Mouse (Mus musculus) midbrain, embryonic 12.5 days (tissue): Measurements from ENCODE around the gene Hadhb. TPM values are rescaled to one million over a fixed set of nuclear protein-coding genes. Genes with fewer than 3 reads are reported as not detected.
A peak's percentile ranks its signal among the peaks of the same experiment; 100 is the strongest.

Experiments used
- ATAC-seq: fragments of 200-750 bp; cut with Nextera tagmentation; 2 replicates; pipeline ENCODE4 v1.8.0; 2017; ENCODE audit warnings: low read depth, moderate TSS enrichment, moderate library complexity; ENCODE audit not compliant: low FRiP score
- H3K27ac ChIP-seq: fragments of 300-500 bp; sonication (generic); replicated peaks from 2 replicates; pipeline ENCODE4 v1.5.1; 2016; ENCODE audit warnings: mild to moderate bottlenecking
- H3K27me3 ChIP-seq: fragments of 300-500 bp; sonication (generic); 2 replicates; pipeline ENCODE4 v1.6.1; 2016; ENCODE audit warnings: mild to moderate bottlenecking
- H3K36me3 ChIP-seq: fragments of 300-500 bp; sonication (generic); 2 replicates; pipeline ENCODE4 v1.6.1; 2016
- H3K4me1 ChIP-seq: fragments of 300-500 bp; sonication (generic); 2 replicates; pipeline ENCODE4 v1.6.1; 2016
- H3K4me2 ChIP-seq: fragments of 300-500 bp; sonication (generic); replicated peaks from 2 replicates; pipeline ENCODE4 v1.6.1; 2016; ENCODE audit warnings: mild to moderate bottlenecking, moderate library complexity
- H3K4me3 ChIP-seq: fragments of 300-500 bp; sonication (generic); 2 replicates; pipeline ENCODE4 v1.5.1; 2016; ENCODE audit warnings: mild to moderate bottlenecking
- H3K9ac ChIP-seq: fragments of 300-500 bp; sonication (generic); replicated peaks from 2 replicates; pipeline ENCODE4 v1.6.1; 2016; ENCODE audit warnings: mild to moderate bottlenecking, moderate library complexity
- H3K9me3 ChIP-seq: fragments of 300-500 bp; sonication (generic); 2 replicates; pipeline ENCODE4 v1.6.1; 2016; ENCODE audit warnings: mild to moderate bottlenecking
- WGBS: fragments of 180-500 bp; shearing (Covaris S2); methylation state at CpG from one replicate; pipeline ENCODE4 v1.1.7; 2016; 5-methylcytosine and 5-hydroxymethylcytosine counted together
- polyA plus RNA-seq: library from polyadenylated mRNA; unstranded; fragments of >200 nt; fragmentation: Nextera tagmentation; extraction: Ambion mirVana; gene quantifications from 2 replicates; pipeline ENCODE4 v1.2.1, GENCODE M21; 2016

The Hadhb gene
- polyA plus RNA-seq, result 78.9 and 81.3 TPM in 2 replicates

- peaks cover 19% of the 10 kb centered on the region for H3K4me1 ChIP-seq
- peak within 1 kb of the TSS; percentile 79 for H3K27ac ChIP-seq
- peak within 1 kb of the TSS; percentile 94 for H3K4me3 ChIP-seq
- WGBS, result under 1% methylated on average over 53 of the region's 53 CpGs
- no peaks in the 10 kb centered on the region for H3K27me3 ChIP-seq
- H3K4me2 ChIP-seq, result peak within 1 kb of the TSS; percentile 90
- peak within 1 kb of the TSS; percentile 89 for H3K9ac ChIP-seq
- no peaks in the 10 kb centered on the region for H3K9me3 ChIP-seq
- H3K36me3 ChIP-seq, result no peaks in the 10 kb centered on the region
- ATAC-seq, result peak; percentile 93
These were observed at the start of gene Hadhb, which contains the start of gene Hadha for GRCm38 (mm10) chr5:30154474-30155394. Gene Hadhb, plus strand, starts transcription at chr5:30155248. Gene Hadha, minus strand, starts transcription at chr5:30155162.

GRCm38 (mm10) chr5:30105668-30106300 is 49.3 kb upstream of the Hadhb start, which contains the start of gene 3110082J24Rik:
Gene 3110082J24Rik, minus strand, starts transcription at chr5:30106086.
- WGBS, result 2% methylated on average over 28 of the region's 29 CpGs
- Histone ChIP-seq H3K9me3 (no peaks in the 10 kb centered on the region), H3K27me3 (peaks cover 4% of the 10 kb centered on the region; the same call in 1 of the 2 replicates), H3K36me3 (no peaks in the 10 kb centered on the region), H3K27ac (peak within 1 kb of the TSS; percentile 88), H3K9ac (peak within 1 kb of the TSS; percentile 85), H3K4me2 (peak within 1 kb of the TSS; percentile 71), H3K4me3 (peak within 1 kb of the TSS; percentile 74), H3K4me1 (peaks cover 60% of the 10 kb centered on the region)
- peak; percentile 39 for ATAC-seq

- H3K27me3 ChIP-seq, result peaks cover 7% of the 10 kb centered on the region; the same call in 1 of the 2 replicates
- H3K4me2 ChIP-seq, result peak overlapping the region; percentile 71
- H3K9me3 ChIP-seq, result no peaks in the 10 kb centered on the region
- H3K4me1 ChIP-seq, result peaks cover 70% of the 10 kb centered on the region
- no peaks in the 10 kb centered on the region for H3K36me3 ChIP-seq
- WGBS, result 9% methylated on average over 2 of the region's 2 CpGs
- peak overlapping the region; percentile 88 for H3K27ac ChIP-seq
- ATAC-seq, result peak; percentile 7; the same call in 1 of the 2 replicates
- H3K4me3 ChIP-seq, result peak overlapping the region; percentile 74
- peak overlapping the region; percentile 85; the same call in 1 of the 2 replicates for H3K9ac ChIP-seq
These were observed 48.3 kb upstream of the Hadhb start for GRCm38 (mm10) chr5:30106756-30107155.

GRCm38 (mm10) chr5:30107186-30107585 is 47.9 kb upstream of the Hadhb start:
- Histone ChIP-seq H3K4me3 (peak overlapping the region; percentile 74), H3K36me3 (0 out of 2 replicates have a peak, but pooled peaks cover 1% of the 10 kb centered on the region), H3K4me2 (peak overlapping the region; percentile 71), H3K27me3 (peaks cover 11% of the 10 kb centered on the region; the same call in 1 of the 2 replicates), H3K9me3 (no peaks in the 10 kb centered on the region), H3K4me1 (peaks cover 70% of the 10 kb centered on the region), H3K9ac (peak overlapping the region; percentile 85; the same call in 1 of the 2 replicates), H3K27ac (peak overlapping the region; percentile 88)
- WGBS, result under 1% methylated on average over 7 of the region's 7 CpGs
- peak; percentile 63 for ATAC-seq

GRCm38 (mm10) chr5:30107611-30108041 is 47.4 kb upstream of the Hadhb start:
- ATAC-seq, result no peak; the same call in 1 of the 2 replicates
- Histone ChIP-seq H3K4me1 (peaks cover 70% of the 10 kb centered on the region), H3K9ac (peak overlapping the region; percentile 85; the same call in 1 of the 2 replicates), H3K9me3 (no peaks in the 10 kb centered on the region), H3K27ac (peak overlapping the region; percentile 88), H3K36me3 (peaks cover 6% of the 10 kb centered on the region; the same call in 1 of the 2 replicates), H3K4me2 (peak overlapping the region; percentile 71), H3K27me3 (peaks cover 16% of the 10 kb centered on the region), H3K4me3 (peak overlapping the region; percentile 74)
- WGBS, result 6% methylated on average over 5 of the region's 5 CpGs

- Histone ChIP-seq H3K27ac (peak overlapping the region; percentile 88), H3K27me3 (peaks cover 22% of the 10 kb centered on the region), H3K4me1 (peaks cover 73% of the 10 kb centered on the region), H3K4me3 (peak overlapping the region; percentile 74; the same call in 1 of the 2 replicates), H3K4me2 (peak overlapping the region; percentile 71), H3K36me3 (peaks cover 10% of the 10 kb centered on the region; the same call in 1 of the 2 replicates), H3K9ac (peak overlapping the region; percentile 85; the same call in 1 of the 2 replicates), H3K9me3 (no peaks in the 10 kb centered on the region)
- WGBS, result 58% methylated on average over 6 of the region's 6 CpGs
- ATAC-seq, result no peak
These were observed 46.8 kb upstream of the Hadhb start for GRCm38 (mm10) chr5:30108233-30108632.

GRCm38 (mm10) chr5:30109899-30110298 is 45.1 kb upstream of the Hadhb start:
- Histone ChIP-seq H3K27me3 (peaks cover 34% of the 10 kb centered on the region), H3K4me1 (peaks cover 81% of the 10 kb centered on the region), H3K27ac (peak overlapping the region; percentile 85), H3K4me2 (peak overlapping the region; percentile 49), H3K9me3 (no peaks in the 10 kb centered on the region), H3K4me3 (peak overlapping the region; percentile 23; the same call in 1 of the 2 replicates), H3K9ac (peak overlapping the region; percentile 31; the same call in 1 of the 2 replicates), H3K36me3 (peaks cover 15% of the 10 kb centered on the region)
- ATAC-seq, result no peak
- 24% methylated on average over 2 of the region's 2 CpGs for WGBS

- H3K36me3 ChIP-seq, result peaks cover 17% of the 10 kb centered on the region
These were observed 44.5 kb upstream of the Hadhb start for GRCm38 (mm10) chr5:30110371-30111060.

GRCm38 (mm10) chr5:30111126-30111525 is 43.9 kb upstream of the Hadhb start:
- H3K4me3 ChIP-seq, result peak overlapping the region; percentile 23
- H3K4me1 ChIP-seq, result peaks cover 73% of the 10 kb centered on the region
- 1% methylated on average over 18 of the region's 18 CpGs for WGBS
- no peaks in the 10 kb centered on the region for H3K9me3 ChIP-seq
- H3K36me3 ChIP-seq, result peaks cover 23% of the 10 kb centered on the region
- H3K4me2 ChIP-seq, result peak overlapping the region; percentile 49
- ATAC-seq, result peak; percentile 23
- peak overlapping the region; percentile 41 for H3K9ac ChIP-seq
- H3K27me3 ChIP-seq, result peaks cover 44% of the 10 kb centered on the region
- peak overlapping the region; percentile 85 for H3K27ac ChIP-seq

More at GRCm38 (mm10) chr5:30110371-30111060, 44.5 kb upstream of the Hadhb start:
- 2% methylated on average over 22 of the region's 22 CpGs for WGBS
- peak overlapping the region; percentile 23 for H3K4me3 ChIP-seq
- H3K4me1 ChIP-seq, result peaks cover 78% of the 10 kb centered on the region
- no peaks in the 10 kb centered on the region for H3K9me3 ChIP-seq
- H3K4me2 ChIP-seq, result peak overlapping the region; percentile 49
- peak overlapping the region; percentile 41 for H3K9ac ChIP-seq
- peak overlapping the region; percentile 85 for H3K27ac ChIP-seq
- H3K27me3 ChIP-seq, result peaks cover 38% of the 10 kb centered on the region
- peak; percentile 31 for ATAC-seq

GRCm38 (mm10) chr5:30111771-30112170 is 43.3 kb upstream of the Hadhb start:
- H3K27ac ChIP-seq, result peak overlapping the region; percentile 85; the same call in 1 of the 2 replicates
- H3K9me3 ChIP-seq, result no peaks in the 10 kb centered on the region
- peak overlapping the region; percentile 49 for H3K4me2 ChIP-seq
- peaks cover 66% of the 10 kb centered on the region for H3K4me1 ChIP-seq
- H3K36me3 ChIP-seq, result peaks cover 29% of the 10 kb centered on the region
- 0 out of 2 replicates have a peak overlapping the region, but pooled peaks have one; percentile 41 for H3K9ac ChIP-seq
- 63% methylated on average over 3 of the region's 3 CpGs for WGBS
- peaks cover 51% of the 10 kb centered on the region for H3K27me3 ChIP-seq
- H3K4me3 ChIP-seq, result no peak overlapping the region
- no peak for ATAC-seq
